Mouse (Mus musculus) gastrocnemius, adult 18-20 months (tissue): ENCODE data around the gene Sp100. TPM values are rescaled to one million over a fixed set of nuclear protein-coding genes. Genes with fewer than 3 reads are reported as not detected.
"Not testable (repeated sequence)": the region's sequence is repeated elsewhere in the genome, so short reads cannot be mapped to it uniquely, and the experiment has no call there.

Source experiments
- DNase-seq: peaks from one replicate; pipeline ENCODE4 v3.0.0; 2021; ENCODE audit warnings: low spot score
- long read RNA-seq, 2 experiments: library from polyadenylated mRNA; stranded (forward); transcript quantifications; one replicate each; pipeline ENCODE4 v2.0.0; 2021
- total RNA-seq, 2 experiments: library from RNA; stranded (reverse); gene quantifications; 2 replicates each; pipeline ENCODE4 v1.2.3; 2021

Sp100 gene
- 1 to 10 TPM; 3.9 to 5.3 TPM for total RNA-seq
- long read RNA-seq, experiment 1, partial matches to known transcripts: 0 of 2 reads
- long read RNA-seq, experiment 1, other reads (novel, unspliced or antisense): 2 of 2 reads
- long read RNA-seq, experiment 2, partial matches to known transcripts: 0 of 1 reads
- long read RNA-seq, experiment 2, other reads (novel, unspliced or antisense): 1 of 1 reads

DNA sequence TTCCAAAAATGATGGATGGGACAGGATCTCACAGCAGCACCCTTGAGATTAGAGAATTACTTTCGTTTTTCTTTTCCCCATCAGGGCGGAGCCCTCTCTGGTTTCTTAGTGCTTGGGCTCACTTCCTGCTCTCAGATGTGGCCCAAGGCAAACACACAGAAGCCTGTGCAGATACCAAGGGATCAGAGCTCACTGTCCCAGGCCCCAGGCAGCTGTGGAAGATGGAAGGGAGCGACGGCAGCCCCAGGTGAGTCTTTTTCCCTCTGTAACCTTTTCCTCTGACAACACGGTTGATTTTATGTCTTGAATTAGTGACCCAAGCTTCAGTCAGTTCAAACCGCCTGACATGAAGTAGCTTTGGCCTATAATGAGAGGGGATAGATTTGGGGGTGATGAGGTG, at the start of gene Sp100:
Gene Sp100, plus strand, starts transcription at position 108 of the 400 bp plus-strand sequence.
- DNase-seq: not testable (repeated sequence)

DNA sequence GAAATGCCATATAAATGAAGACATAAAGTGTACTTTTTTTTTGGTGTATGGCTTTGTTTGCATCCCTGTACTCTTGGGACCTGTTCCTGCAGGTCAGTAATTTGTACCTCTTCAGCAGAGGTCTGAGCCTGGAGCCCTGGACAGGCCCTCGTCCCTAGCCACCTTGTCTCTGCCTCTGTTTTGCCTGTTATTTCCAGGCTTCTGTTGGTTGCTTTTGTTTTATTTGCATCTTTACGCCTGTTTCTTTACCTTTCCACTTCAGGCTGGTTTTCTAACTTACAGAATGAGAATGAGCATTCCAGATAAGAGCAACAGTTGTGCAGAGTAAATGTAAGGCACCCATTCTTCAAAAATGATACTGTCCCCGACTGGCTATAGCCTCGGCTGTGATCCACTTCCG, 49.7 kb upstream of the Sp100 start, which contains the start of gene Sp140:
Gene Sp140, plus strand, starts transcription at position 301 of the 400 bp plus-strand sequence.
- not testable (repeated sequence) for DNase-seq

DNA sequence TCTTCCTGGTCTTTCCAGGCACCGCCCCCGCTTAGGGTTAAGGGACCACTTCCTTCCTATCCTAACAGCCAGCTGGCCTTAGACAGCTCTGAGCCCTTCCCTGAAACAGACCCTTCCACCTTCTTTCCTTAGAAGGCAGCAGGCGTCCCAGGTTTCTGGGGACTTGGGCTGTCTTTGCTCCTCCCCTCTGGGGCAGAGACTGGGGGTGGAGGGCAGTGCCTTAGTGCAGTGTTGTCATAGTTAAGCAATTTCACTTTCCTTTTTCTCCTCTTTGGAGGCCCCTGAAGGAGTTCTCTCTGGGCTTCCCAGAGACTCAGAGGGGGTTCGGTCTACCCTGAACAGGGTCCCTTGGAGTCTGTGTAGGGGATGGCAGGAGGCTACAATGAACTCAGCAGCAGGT, 49.0 kb upstream of the Sp100 start:
- peak; percentile 34 for DNase-seq

DNA sequence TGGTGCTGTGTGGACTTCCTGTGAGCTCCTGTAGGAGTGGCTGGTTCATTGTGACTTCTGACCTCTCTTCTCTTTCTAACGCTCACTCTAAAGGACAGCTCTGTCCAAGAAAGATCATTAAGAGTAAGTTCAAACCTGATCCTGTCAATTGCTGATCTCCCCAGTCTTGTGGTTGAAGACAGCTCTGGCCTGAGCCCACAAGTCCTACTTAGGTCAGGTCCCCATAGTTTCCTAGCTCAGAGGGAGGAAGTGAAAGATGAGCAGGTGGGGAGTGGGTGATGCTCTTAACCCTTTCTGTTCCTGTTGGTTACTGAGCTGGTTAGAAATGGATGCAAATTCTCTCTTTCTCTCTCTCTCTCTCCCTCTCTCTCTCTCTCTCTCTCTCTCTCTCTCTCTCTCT, 45.4 kb upstream of the Sp100 start:
- DNase-seq: not testable (repeated sequence)

- not testable (repeated sequence) for DNase-seq
Measured at GRCm38 (mm10) chr1:85608361-85608760, 41.4 kb upstream of the Sp100 start.

GRCm38 (mm10) chr1:85610581-85610980, 39.2 kb upstream of the Sp100 start:
- DNase-seq: not testable (repeated sequence)

GRCm38 (mm10) chr1:85615096-85615495, 34.7 kb upstream of the Sp100 start:
- not testable (repeated sequence) for DNase-seq

- not testable (repeated sequence) for DNase-seq
Measured at GRCm38 (mm10) chr1:85615819-85616218, 34.0 kb upstream of the Sp100 start.

GRCm38 (mm10) chr1:85617161-85617560, 32.6 kb upstream of the Sp100 start:
- DNase-seq: not testable (repeated sequence)

GRCm38 (mm10) chr1:85618689-85619088, 31.1 kb upstream of the Sp100 start:
- not testable (repeated sequence) for DNase-seq

- not testable (repeated sequence) for DNase-seq
Measured at GRCm38 (mm10) chr1:85636936-85637335, 12.9 kb upstream of the Sp100 start.

DNA sequence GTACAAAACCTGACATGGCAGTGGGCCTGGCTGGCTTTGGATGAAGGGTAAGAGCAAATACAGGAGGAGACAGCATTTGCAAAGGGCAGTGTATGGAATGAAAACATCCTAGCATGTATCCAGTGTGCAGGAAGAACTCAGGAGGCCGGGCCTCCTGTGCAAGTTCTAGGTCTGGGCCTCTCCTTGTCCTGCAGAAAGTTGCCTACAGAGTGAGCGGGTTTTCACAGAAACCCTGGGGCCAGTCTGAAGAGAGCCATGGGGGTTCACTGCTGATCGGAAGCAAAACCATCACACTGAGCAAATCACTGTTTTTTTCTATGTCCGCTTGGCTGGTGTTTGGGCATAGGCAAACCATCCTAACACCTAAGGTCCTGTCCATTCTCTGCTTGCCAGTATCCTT, 11.6 kb upstream of the Sp100 start:
- DNase-seq: not testable (repeated sequence)

GRCm38 (mm10) chr1:85650524-85650923, 736 bp downstream of the Sp100 start:
- not testable (repeated sequence) for DNase-seq

- DNase-seq: not testable (repeated sequence)
Measured at GRCm38 (mm10) chr1:85651770-85652275, 2.0 kb downstream of the Sp100 start.

GRCm38 (mm10) chr1:85657211-85657610, 7.4 kb downstream of the Sp100 start:
- DNase-seq: not testable (repeated sequence)

- DNase-seq: no peak
Measured at GRCm38 (mm10) chr1:85664266-85664665, 14.5 kb downstream of the Sp100 start.

DNA sequence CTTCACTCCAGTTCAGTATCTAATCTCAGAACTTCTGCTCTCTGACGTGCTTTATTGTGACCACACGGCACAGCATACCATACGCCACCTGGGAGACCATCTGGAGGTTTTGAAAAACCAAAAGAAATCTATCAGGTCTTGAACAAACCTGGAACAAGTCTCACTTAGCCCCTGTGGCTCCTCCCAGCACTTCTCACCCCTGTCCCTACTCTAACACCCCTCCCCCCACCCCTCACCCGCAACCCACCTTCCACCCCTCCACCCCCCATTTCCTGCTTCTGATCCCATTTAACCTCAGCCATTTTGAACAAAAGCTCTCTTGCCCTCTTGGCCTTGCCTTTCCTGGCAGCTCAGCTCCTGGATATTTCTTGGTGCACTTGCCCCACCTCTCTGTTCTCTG, 30.4 kb downstream of the Sp100 start:
- DNase-seq: no peak

- no peak for DNase-seq
Measured at GRCm38 (mm10) chr1:85686666-85687065, 36.9 kb downstream of the Sp100 start.

GRCm38 (mm10) chr1:85687346-85687745, 37.6 kb downstream of the Sp100 start:
- DNase-seq: no peak

GRCm38 (mm10) chr1:85690544-85690943, 40.8 kb downstream of the Sp100 start:
- no peak for DNase-seq

DNA sequence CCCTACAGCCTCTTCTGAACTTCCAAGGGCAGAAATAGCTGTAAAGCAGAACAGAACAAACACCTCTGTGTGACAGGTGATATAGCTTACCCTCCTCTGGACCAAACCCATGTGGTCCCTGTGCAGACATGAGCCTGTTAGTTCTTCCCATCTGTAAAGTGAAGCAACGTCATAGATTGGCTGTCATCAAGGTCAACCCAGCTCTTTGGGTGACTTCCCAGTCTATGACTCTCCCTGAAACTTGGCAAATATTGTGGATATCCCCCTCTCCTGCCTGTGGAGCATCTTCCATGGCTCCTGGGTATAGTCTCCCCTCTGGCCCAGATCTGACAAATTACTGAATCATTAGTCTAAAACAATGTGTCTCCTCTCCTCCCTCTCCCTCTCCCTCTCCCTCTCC, 42.5 kb downstream of the Sp100 start:
- no peak for DNase-seq

- no peak for DNase-seq
Measured at GRCm38 (mm10) chr1:85693280-85693679, 43.5 kb downstream of the Sp100 start.

DNA sequence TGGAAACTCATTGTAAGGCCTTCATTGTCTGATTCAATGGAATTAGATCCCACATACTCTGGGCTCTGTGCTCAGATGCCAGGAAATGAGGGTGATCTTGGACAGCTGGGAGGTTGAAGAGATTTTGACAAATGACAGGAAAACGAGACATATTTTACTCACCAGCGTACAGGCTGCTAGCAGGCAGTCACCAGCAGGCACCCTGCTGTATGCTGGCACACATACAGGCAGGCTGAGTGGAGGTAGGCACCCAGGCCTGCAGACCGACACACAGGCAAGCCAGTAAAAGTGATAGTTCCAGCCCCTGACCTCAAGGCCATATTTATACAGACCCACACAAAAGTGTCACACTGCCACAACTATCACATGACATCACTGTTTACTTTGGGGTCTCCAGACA, 45.9 kb downstream of the Sp100 start:
- DNase-seq: no peak
